Mouse (Mus musculus) adipocyte (in vitro differentiated cells): ENCODE results near the gene Inka2.
A peak's percentile ranks its signal among the peaks of the same experiment; 100 is the strongest.

Experiments used
- DNase-seq: peaks from one replicate; pipeline ENCODE4 v3.0.0-alpha.2; 2016; ENCODE audit warnings: low spot score

The Inka2 gene

GRCm38 (mm10) chr3:105704031-105705008, at the start of gene Inka2:
TSS of gene Inka2 (plus strand) at chr3:105704599.
- peak; percentile 66 for DNase-seq

- DNase-seq = no peak
These were observed 49.3 kb upstream of the Inka2 start for GRCm38 (mm10) chr3:105655031-105655585.

GRCm38 (mm10) chr3:105660530-105660929, 43.9 kb upstream of the Inka2 start:
- no peak for DNase-seq

- no peak for DNase-seq
These were observed 41.4 kb upstream of the Inka2 start for GRCm38 (mm10) chr3:105663043-105663442.

- DNase-seq = no peak
These were observed 39.2 kb upstream of the Inka2 start for GRCm38 (mm10) chr3:105665105-105665765.

GRCm38 (mm10) chr3:105666996-105667523, 37.3 kb upstream of the Inka2 start:
- no peak for DNase-seq

- no peak for DNase-seq
These were observed 36.2 kb upstream of the Inka2 start for GRCm38 (mm10) chr3:105668161-105668560.

GRCm38 (mm10) chr3:105669776-105670175, 34.6 kb upstream of the Inka2 start:
- no peak for DNase-seq

GRCm38 (mm10) chr3:105670801-105671200, 33.6 kb upstream of the Inka2 start:
- no peak for DNase-seq

- DNase-seq = peak; percentile 90
These were observed 29.7 kb upstream of the Inka2 start for GRCm38 (mm10) chr3:105674595-105675218.

- DNase-seq = no peak
These were observed 28.5 kb upstream of the Inka2 start for GRCm38 (mm10) chr3:105675932-105676331.

GRCm38 (mm10) chr3:105680346-105680745, 24.1 kb upstream of the Inka2 start:
- no peak for DNase-seq

- DNase-seq = no peak
These were observed 17.7 kb upstream of the Inka2 start for GRCm38 (mm10) chr3:105686394-105687323.

- DNase-seq = peak; percentile 99
These were observed 16.9 kb upstream of the Inka2 start, which contains the start of gene Ddx20 for GRCm38 (mm10) chr3:105687324-105688060. TSS of gene Ddx20 (minus strand) at chr3:105687574.

- no peak for DNase-seq
These were observed 15.9 kb upstream of the Inka2 start for GRCm38 (mm10) chr3:105688536-105688935.

- no peak for DNase-seq
These were observed 10.9 kb upstream of the Inka2 start for GRCm38 (mm10) chr3:105693327-105694080.

GRCm38 (mm10) chr3:105695476-105696386, 8.7 kb upstream of the Inka2 start:
- DNase-seq = no peak
